Mouse (Mus musculus) erythroblast, adult 5-6 weeks (primary cell): ENCODE measurements around the gene Nhlrc1. TPM values are rescaled to one million over a fixed set of nuclear protein-coding genes. Genes with fewer than 3 reads are reported as not detected.

Source experiments
- ATAC-seq: replicated peaks from 2 replicates; pipeline ENCODE4 v1.8.0; 2016; ENCODE audit warnings: moderate number of reproducible peaks, mild to moderate bottlenecking, moderate TSS enrichment, inconsistent platforms; ENCODE audit not compliant: poor library complexity, low FRiP score, severe bottlenecking
- total RNA-seq, 2 experiments: library from RNA; stranded (forward) in 1 of 2; stranded (reverse) in 1 of 2; fragments of 150-400 nt in 1 of 2; fragments of 200-764, 138-1000 nt in 1 of 2; gene quantifications; 2 replicates each; pipeline versions ENCODE4 v1.2.3 to v1.2.4; 2015 to 2017; ENCODE audit warnings: low replicate concordance in 2 of 2

Gene Nhlrc1
- total RNA-seq, 2 experiments from 2014 or later, result 0.43 to 1.5 TPM

- ATAC-seq, result no peak
These were observed 2.6 kb upstream of the Nhlrc1 start for GRCm38 (mm10) chr13:47017259-47017658.

GRCm38 (mm10) chr13:47015195-47015501 is 498 bp upstream of the Nhlrc1 start:
- no peak for ATAC-seq

GRCm38 (mm10) chr13:47013740-47014139 is 910 bp downstream of the Nhlrc1 start:
- no peak for ATAC-seq

GRCm38 (mm10) chr13:47001590-47001989 is 13.1 kb downstream of the Nhlrc1 start:
- ATAC-seq, result no peak

- ATAC-seq, result no peak
These were observed 15.2 kb downstream of the Nhlrc1 start for GRCm38 (mm10) chr13:46999498-46999897.

GRCm38 (mm10) chr13:46997355-46997754 is 17.3 kb downstream of the Nhlrc1 start:
- ATAC-seq, result no peak

- ATAC-seq, result no peak
These were observed 21.4 kb downstream of the Nhlrc1 start for GRCm38 (mm10) chr13:46993274-46993551.

GRCm38 (mm10) chr13:46992516-46993273 is 22.0 kb downstream of the Nhlrc1 start:
- no peak for ATAC-seq

- no peak for ATAC-seq
These were observed 24.2 kb downstream of the Nhlrc1 start for GRCm38 (mm10) chr13:46990376-46991011.

GRCm38 (mm10) chr13:46987941-46988340 is 26.7 kb downstream of the Nhlrc1 start:
- no peak for ATAC-seq

GRCm38 (mm10) chr13:46986208-46986607 is 28.4 kb downstream of the Nhlrc1 start:
- ATAC-seq, result no peak

- no peak for ATAC-seq
These were observed 30.8 kb downstream of the Nhlrc1 start for GRCm38 (mm10) chr13:46983878-46984277.

- ATAC-seq, result no peak
These were observed 34.7 kb downstream of the Nhlrc1 start for GRCm38 (mm10) chr13:46979836-46980490.

- ATAC-seq, result no peak
These were observed 38.1 kb downstream of the Nhlrc1 start for GRCm38 (mm10) chr13:46976532-46976931.

GRCm38 (mm10) chr13:46975930-46976329 is 38.7 kb downstream of the Nhlrc1 start:
- ATAC-seq, result no peak

- ATAC-seq, result no peak
These were observed 39.6 kb downstream of the Nhlrc1 start for GRCm38 (mm10) chr13:46975031-46975551.

GRCm38 (mm10) chr13:46970286-46970945 is 44.2 kb downstream of the Nhlrc1 start:
- no peak for ATAC-seq

GRCm38 (mm10) chr13:46968626-46969025 is 46.0 kb downstream of the Nhlrc1 start:
- ATAC-seq, result no peak

GRCm38 (mm10) chr13:46967308-46967707 is 47.3 kb downstream of the Nhlrc1 start:
- ATAC-seq, result no peak
